Mouse (Mus musculus) stomach, embryonic 14.5 days (tissue): ENCODE measurements around the gene Tmed1. TPM values are rescaled to one million over a fixed set of nuclear protein-coding genes. Genes with fewer than 3 reads are reported as not detected.
A peak's percentile ranks its signal among the peaks of the same experiment; 100 is the strongest.
"Not testable (repeated sequence)": the region's sequence is repeated elsewhere in the genome, so short reads cannot be mapped to it uniquely, and the experiment has no call there.

Experiments used
- ATAC-seq: fragments of 200-750 bp; cut with Nextera tagmentation; 2 replicates; pipeline ENCODE4 v1.8.0; 2017; ENCODE audit warnings: low read depth, moderate TSS enrichment; ENCODE audit not compliant: insufficient number of reproducible peaks, insufficient read depth, low FRiP score
- H3K27ac ChIP-seq: fragments of 300-500 bp; sonication (generic); 2 replicates; pipeline ENCODE4 v1.5.1; 2014; ENCODE audit warnings: mild to moderate bottlenecking, low read length, moderate library complexity, mixed read lengths
- H3K27me3 ChIP-seq: fragments of 300-500 bp; sonication (generic); 2 replicates; pipeline ENCODE4 v1.6.1; 2014; ENCODE audit warnings: low read length, control low read depth, mixed read lengths; ENCODE audit not compliant: control insufficient read depth, insufficient read depth
- H3K36me3 ChIP-seq: fragments of 300-500 bp; sonication (generic); 2 replicates; pipeline ENCODE4 v1.6.1; 2014; ENCODE audit warnings: mild to moderate bottlenecking, control low read depth, low read length, moderate library complexity, mixed read lengths; ENCODE audit not compliant: control insufficient read depth, insufficient read depth
- H3K4me1 ChIP-seq: fragments of 300-500 bp; sonication (generic); 2 replicates; pipeline ENCODE4 v1.6.1; 2014; ENCODE audit warnings: low read length, control low read depth, mixed read lengths; ENCODE audit not compliant: control insufficient read depth, insufficient read depth
- H3K4me2 ChIP-seq: fragments of 300-500 bp; sonication (generic); replicated peaks from 2 replicates; pipeline ENCODE4 v1.6.1; 2014; ENCODE audit warnings: low read depth, low read length, control low read depth
- H3K4me3 ChIP-seq: fragments of 300-500 bp; sonication (generic); 2 replicates; pipeline ENCODE4 v1.5.1; 2014; ENCODE audit warnings: low read depth, low read length, control low read depth
- H3K9ac ChIP-seq: fragments of 300-500 bp; sonication (generic); replicated peaks from 2 replicates; pipeline ENCODE4 v1.6.1; 2014; ENCODE audit warnings: low read depth, mild to moderate bottlenecking, control low read depth, low read length, moderate library complexity, mixed read lengths
- H3K9me3 ChIP-seq: fragments of 300-500 bp; sonication (generic); 2 replicates; pipeline ENCODE4 v1.6.1; 2016; ENCODE audit warnings: low read depth, low read length, control low read depth; ENCODE audit not compliant: control insufficient read depth
- WGBS: fragments of 180-500 bp; shearing (Covaris S2); extraction: QIAGEN DNeasy Blood & Tissue Kit; methylation state at CpG from one replicate; pipeline ENCODE4 v1.1.7; 2014; 5-methylcytosine and 5-hydroxymethylcytosine counted together
- polyA plus RNA-seq: library from polyadenylated mRNA; unstranded; fragments of >200 nt; fragmentation: Nextera tagmentation; extraction: Ambion mirVana; gene quantifications from 2 replicates; pipeline ENCODE4 v1.2.1, GENCODE M21; 2014

Tmed1 gene
- polyA plus RNA-seq, 1 experiment from 2014 or later = 94.5 TPM

DNA sequence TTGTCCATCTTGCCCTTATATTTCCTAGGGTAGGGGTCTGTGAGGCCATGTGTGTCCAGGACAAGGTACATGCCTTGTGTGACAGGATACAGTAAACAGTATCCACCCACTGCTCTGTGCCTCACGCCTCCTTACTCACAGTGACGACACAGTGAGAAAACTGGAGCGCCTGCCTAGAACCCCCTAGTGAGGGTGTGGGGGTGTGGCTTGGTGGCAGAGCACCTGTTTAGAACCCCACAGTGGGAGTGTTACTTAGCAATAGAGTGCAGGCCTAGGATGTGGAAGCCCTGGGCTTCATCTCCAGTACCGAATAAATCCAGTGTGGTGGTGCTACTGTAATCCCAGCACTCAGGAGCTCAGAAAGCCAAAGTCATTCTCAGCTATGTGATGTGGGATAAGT, 37.1 kb downstream of the Tmed1 start:
- no peak overlapping the region for H3K9ac ChIP-seq
- no peak overlapping the region for H3K4me2 ChIP-seq
- no peak for ATAC-seq
- no peaks in the 10 kb centered on the region for H3K4me1 ChIP-seq
- H3K9me3 ChIP-seq = no peaks in the 10 kb centered on the region
- H3K4me3 ChIP-seq = no peak overlapping the region
- WGBS = 86% methylated on average over 4 of the region's 4 CpGs
- H3K27ac ChIP-seq = no peak overlapping the region
- peaks cover 57% of the 10 kb centered on the region for H3K36me3 ChIP-seq
- H3K27me3 ChIP-seq = no peaks in the 10 kb centered on the region

DNA sequence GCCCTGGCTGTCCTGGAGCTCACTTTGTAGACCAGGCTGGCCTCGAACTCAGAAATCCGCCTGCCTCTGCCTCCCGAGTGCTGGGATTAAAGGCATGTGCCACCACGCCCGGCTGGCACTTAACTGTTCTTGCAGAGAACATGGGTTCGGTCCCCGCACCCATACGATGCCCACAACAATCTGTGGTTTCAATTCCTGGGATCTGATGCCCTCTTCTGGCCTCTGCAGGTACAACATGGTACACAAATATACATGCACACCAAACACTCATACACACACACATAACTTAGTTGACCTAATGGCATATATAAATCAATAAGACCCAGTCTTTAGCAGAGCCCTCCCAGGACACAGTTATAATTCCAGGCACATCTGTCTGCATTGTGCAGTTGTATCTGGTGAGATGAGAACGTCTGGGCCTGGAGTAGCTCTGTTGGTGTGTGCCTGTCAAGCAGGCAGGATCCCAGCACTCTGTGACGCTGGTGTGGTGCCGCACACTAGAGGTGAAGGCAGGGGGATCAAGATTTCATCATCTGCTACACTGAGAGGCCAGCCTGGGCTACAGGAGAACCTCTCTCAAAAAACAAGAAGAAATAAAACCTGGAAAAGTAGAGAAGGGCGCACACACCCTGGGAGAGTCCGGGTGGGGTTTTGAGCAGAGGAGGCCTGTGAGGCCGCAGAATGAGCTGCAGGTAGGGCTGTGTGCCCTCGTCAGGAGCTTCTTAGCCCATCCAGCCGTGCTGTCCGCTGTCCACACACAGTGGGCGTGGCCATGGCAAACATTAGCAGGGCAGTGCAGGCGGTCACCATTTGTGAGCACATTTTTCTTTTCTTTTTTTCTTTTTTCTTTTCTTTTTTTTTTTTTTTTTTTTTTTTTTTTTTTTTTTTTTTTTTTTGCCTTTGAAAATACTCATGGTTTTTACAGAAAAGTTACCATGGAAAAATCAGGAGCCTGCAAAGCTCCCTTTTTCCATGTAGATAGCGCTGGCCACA, 40.7 kb downstream of the Tmed1 start:
- no peak overlapping the region for H3K9ac ChIP-seq
- H3K4me3 ChIP-seq = no peak overlapping the region
- H3K9me3 ChIP-seq = no peaks in the 10 kb centered on the region
- H3K27me3 ChIP-seq = no peaks in the 10 kb centered on the region
- H3K4me2 ChIP-seq = no peak overlapping the region
- no peaks in the 10 kb centered on the region for H3K4me1 ChIP-seq
- H3K27ac ChIP-seq = no peak overlapping the region
- WGBS = 81% methylated on average over 20 of the region's 20 CpGs
- peaks cover 38% of the 10 kb centered on the region for H3K36me3 ChIP-seq
- ATAC-seq = 0 out of 2 replicates have a peak, but pooled peaks have one; percentile 37

DNA sequence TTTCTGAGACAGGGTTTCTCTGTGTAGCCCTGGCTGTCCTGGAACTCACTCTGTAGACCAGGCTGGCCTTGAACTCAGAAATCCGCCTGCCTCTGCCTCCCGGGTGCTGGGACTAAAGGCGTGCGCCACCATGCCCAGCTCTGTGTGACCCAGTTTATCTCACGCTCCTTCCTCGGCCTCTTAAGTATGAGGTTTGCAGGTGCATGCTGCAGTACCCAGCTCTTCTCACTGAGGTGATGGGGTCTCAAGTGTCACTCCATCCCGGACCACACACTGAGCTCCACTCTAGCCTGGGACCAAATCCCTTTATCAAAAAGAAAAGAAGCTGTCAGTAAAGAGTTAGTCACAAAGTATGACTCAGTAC, 45.5 kb downstream of the Tmed1 start:
- H3K4me2 ChIP-seq, H3K4me1 ChIP-seq, H3K4me3 ChIP-seq, H3K9me3 ChIP-seq, H3K27me3 ChIP-seq, H3K9ac ChIP-seq, H3K27ac ChIP-seq, ATAC-seq: not testable (repeated sequence)
- 90% methylated on average over 6 of the region's 7 CpGs for WGBS
- H3K36me3 ChIP-seq = peaks cover 15% of the 10 kb centered on the region

DNA sequence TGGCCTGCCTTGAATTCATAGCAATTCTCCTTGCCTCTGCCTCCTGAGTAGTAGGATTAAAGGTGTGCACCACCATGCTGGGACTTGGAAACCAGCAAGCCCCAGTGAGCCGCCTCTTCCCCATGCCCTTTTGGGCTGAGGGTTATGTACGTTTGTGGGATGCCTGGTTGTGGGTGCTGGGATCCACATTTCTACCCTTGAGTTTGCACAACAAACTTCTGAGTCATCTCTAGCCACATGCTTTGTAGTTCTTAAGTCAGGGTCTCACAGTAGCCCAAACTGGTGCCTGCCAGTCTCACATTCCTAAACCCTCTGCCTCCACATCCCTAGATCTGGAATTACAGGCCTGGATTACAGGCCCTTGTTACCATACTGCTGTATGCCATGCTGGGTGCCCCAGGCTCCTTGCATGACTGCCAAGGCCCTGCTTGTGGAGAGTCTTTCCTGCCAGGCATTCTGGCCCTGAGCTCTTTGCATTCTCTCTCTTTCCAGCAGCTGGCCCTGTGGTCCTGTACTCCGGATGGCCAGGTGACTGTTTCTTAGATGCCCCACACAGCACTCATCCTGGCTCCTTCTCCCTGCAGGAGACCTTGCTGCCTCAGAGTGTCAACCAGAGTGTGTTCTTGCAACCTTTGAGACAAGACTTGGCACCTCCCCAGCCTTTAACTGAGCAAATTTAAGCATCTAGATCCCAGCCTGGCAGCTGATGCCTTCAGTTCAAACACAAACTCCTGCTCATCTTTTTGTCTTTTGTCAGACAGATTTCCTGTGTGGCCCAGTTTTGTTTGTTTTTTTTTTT, 46.1 kb downstream of the Tmed1 start:
- H3K9ac ChIP-seq = no peak overlapping the region
- WGBS = 85% methylated on average over 3 of the region's 3 CpGs
- no peak for ATAC-seq

DNA sequence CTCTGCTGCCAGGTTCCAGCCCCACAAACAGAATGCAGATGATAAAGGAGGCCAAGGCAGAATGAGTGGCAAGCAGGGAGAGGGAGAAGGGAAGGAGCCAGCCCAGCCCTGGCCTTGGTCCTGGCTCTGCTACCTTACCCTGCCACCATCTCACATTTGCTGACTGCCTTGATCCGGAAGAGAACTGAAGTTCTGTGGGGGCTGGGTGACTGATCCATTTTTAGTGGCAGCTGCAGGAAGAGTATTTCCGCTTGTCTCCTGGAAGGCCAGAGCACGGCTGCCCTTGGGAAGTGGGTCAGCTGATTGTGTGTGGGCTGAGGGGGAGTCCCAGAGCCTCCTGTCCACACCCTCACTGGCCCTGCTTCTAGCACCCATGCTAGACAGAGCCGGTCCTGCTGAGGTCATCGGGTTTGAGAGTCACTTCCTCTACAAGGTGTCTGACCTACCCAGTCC, 46.9 kb downstream of the Tmed1 start:
- Histone ChIP-seq H3K4me3 (no peak overlapping the region), H3K27ac (no peak overlapping the region), H3K4me1 (peaks cover 8% of the 10 kb centered on the region; the same call in 1 of the 2 replicates), H3K36me3 (peaks cover 12% of the 10 kb centered on the region), H3K9me3 (no peaks in the 10 kb centered on the region), H3K27me3 (no peaks in the 10 kb centered on the region), H3K4me2 (no peak overlapping the region), H3K9ac (no peak overlapping the region)
- WGBS = 48% methylated on average over 5 of the region's 5 CpGs
- peak; percentile 60; the same call in 1 of the 2 replicates for ATAC-seq

More for the DNA sequence above, 46.1 kb downstream of the Tmed1 start:
- H3K9me3 ChIP-seq = no peaks in the 10 kb centered on the region
- H3K4me2 ChIP-seq = no peak overlapping the region
- H3K27ac ChIP-seq = no peak overlapping the region
- H3K36me3 ChIP-seq = peaks cover 15% of the 10 kb centered on the region
- peaks cover 8% of the 10 kb centered on the region; the same call in 1 of the 2 replicates for H3K4me1 ChIP-seq
- H3K27me3 ChIP-seq = no peaks in the 10 kb centered on the region
- no peak overlapping the region for H3K4me3 ChIP-seq

DNA sequence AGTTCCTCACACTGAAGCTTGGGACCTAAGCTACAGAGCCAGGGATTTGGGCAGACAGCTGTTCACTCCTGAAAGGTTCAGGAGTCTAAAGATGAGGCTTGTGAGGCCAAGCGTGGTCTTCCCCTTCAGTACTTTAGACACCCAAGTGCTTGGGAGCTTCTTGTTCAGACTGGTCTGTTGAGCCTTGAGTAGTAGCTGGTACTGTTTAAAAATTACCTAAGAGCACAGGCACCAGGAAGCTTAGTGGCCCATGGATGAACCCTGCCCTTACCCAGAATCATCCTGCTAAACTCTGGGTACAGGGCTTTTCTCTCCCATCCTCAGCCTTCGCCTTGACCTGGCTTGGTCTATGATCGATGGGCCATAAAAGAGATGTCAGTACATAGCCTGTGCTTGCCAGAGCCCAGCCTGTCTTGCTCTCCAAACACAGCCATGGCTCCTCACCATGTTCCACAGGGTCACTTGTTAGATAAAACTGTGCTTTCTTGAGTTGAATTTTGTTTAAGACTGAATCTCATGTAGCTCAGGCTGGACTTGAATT, 49.6 kb downstream of the Tmed1 start:
- Histone ChIP-seq H3K4me1 (peaks cover 8% of the 10 kb centered on the region; the same call in 1 of the 2 replicates), H3K36me3 (no peaks in the 10 kb centered on the region), H3K4me2 (no peak overlapping the region), H3K9me3 (no peaks in the 10 kb centered on the region), H3K9ac (no peak overlapping the region), H3K27ac (no peak overlapping the region), H3K4me3 (no peak overlapping the region), H3K27me3 (no peaks in the 10 kb centered on the region)
- ATAC-seq = no peak
- WGBS = 97% methylated on average over 3 of the region's 3 CpGs

DNA sequence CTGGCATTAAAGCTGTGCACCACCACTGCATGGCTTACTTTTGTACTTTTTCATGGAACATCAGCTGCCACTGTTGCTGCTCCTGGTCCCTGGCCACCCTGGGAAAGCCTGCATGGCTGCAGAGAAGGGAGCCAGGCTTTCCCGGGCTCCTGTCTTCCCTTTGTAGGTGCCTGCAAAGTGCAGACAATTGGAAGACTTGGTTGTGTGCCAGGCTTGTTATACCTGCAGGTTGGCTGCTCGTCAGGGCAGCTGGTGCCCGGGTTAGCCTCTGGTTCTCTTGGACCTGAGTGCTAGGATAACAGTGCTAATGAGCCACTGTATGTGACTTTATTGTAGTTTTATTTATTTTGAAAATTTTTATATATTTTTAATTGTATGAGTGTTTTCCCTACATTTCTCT, 51.2 kb downstream of the Tmed1 start:
- Histone ChIP-seq H3K4me2 (no peak overlapping the region), H3K9ac (no peak overlapping the region), H3K36me3 (no peaks in the 10 kb centered on the region), H3K4me3 (no peak overlapping the region), H3K9me3 (no peaks in the 10 kb centered on the region), H3K27me3 (no peaks in the 10 kb centered on the region), H3K27ac (no peak overlapping the region), H3K4me1 (peaks cover 8% of the 10 kb centered on the region; the same call in 1 of the 2 replicates)
- ATAC-seq = no peak
- 91% methylated on average over 3 of the region's 3 CpGs for WGBS
